Mouse (Mus musculus): ENCODE measurements at regions not wholly inside any gene's neighbourhood (a gene's known extent, or its start where the extent isn't known, plus 50 kb on each side); places are given as distances from the start of the nearest gene placed in this dataset.

- no peak overlapping the region for H3K4me2 ChIP-seq (replicated peaks; ENCODE audit: low read depth, low read length)
- H3K36me3 ChIP-seq (ENCODE audit: control insufficient read depth, insufficient read depth, low read length): no peaks in the 10 kb centered on the region
- H3K27me3 ChIP-seq (ENCODE audit: control insufficient read depth, insufficient read depth, low read length): no peaks in the 10 kb centered on the region
- H3K9me3 ChIP-seq (ENCODE audit: control insufficient read depth, low read depth, low read length): no peaks in the 10 kb centered on the region
- H3K4me1 ChIP-seq (ENCODE audit: control insufficient read depth, insufficient read depth, low read length): no peaks in the 10 kb centered on the region
- 78% methylated on average over 4 of the region's 4 CpGs for WGBS
- no peak overlapping the region for H3K4me3 ChIP-seq (ENCODE audit: low read depth, low read length)
- no peak overlapping the region for H3K9ac ChIP-seq (replicated peaks; ENCODE audit: low read depth, low read length)
- no peak overlapping the region for H3K27ac ChIP-seq (ENCODE audit: low read length)
- no peak for ATAC-seq (ENCODE audit: insufficient number of reproducible peaks, insufficient read depth, low FRiP score, low read depth)
Observed at GRCm38 (mm10) chr5:4697346-4698095, 60.3 kb downstream of the Fzd1 start.

GRCm38 (mm10) chr5:4696701-4697100 is 61.1 kb downstream of the Fzd1 start:
- no peak overlapping the region for H3K27ac ChIP-seq (ENCODE audit: low read length)
- H3K4me2 ChIP-seq (replicated peaks; ENCODE audit: low read depth, low read length): no peak overlapping the region
- no peak overlapping the region for H3K9ac ChIP-seq (replicated peaks; ENCODE audit: low read depth, low read length)
- no peaks in the 10 kb centered on the region for H3K9me3 ChIP-seq (ENCODE audit: control insufficient read depth, low read depth, low read length)
- ATAC-seq (ENCODE audit: insufficient number of reproducible peaks, insufficient read depth, low FRiP score, low read depth): no peak
- H3K4me1 ChIP-seq (ENCODE audit: control insufficient read depth, insufficient read depth, low read length): no peaks in the 10 kb centered on the region
- no peaks in the 10 kb centered on the region for H3K36me3 ChIP-seq (ENCODE audit: control insufficient read depth, insufficient read depth, low read length)
- H3K4me3 ChIP-seq (ENCODE audit: low read depth, low read length): no peak overlapping the region
- H3K27me3 ChIP-seq (ENCODE audit: control insufficient read depth, insufficient read depth, low read length): no peaks in the 10 kb centered on the region

GRCm38 (mm10) chr5:4689130-4689529 is 68.7 kb downstream of the Fzd1 start:
- no peaks in the 10 kb centered on the region for H3K4me1 ChIP-seq (ENCODE audit: control insufficient read depth, insufficient read depth, low read length)
- H3K27ac ChIP-seq (ENCODE audit: low read length): no peak overlapping the region
- no peaks in the 10 kb centered on the region for H3K27me3 ChIP-seq (ENCODE audit: control insufficient read depth, insufficient read depth, low read length)
- H3K4me2 ChIP-seq (replicated peaks; ENCODE audit: low read depth, low read length): no peak overlapping the region
- ATAC-seq (ENCODE audit: insufficient number of reproducible peaks, insufficient read depth, low FRiP score, low read depth): no peak
- no peaks in the 10 kb centered on the region for H3K36me3 ChIP-seq (ENCODE audit: control insufficient read depth, insufficient read depth, low read length)
- WGBS: 50% methylated on average over 2 of the region's 2 CpGs
- no peak overlapping the region for H3K9ac ChIP-seq (replicated peaks; ENCODE audit: low read depth, low read length)
- H3K4me3 ChIP-seq (ENCODE audit: low read depth, low read length): no peak overlapping the region
- H3K9me3 ChIP-seq (ENCODE audit: control insufficient read depth, low read depth, low read length): no peaks in the 10 kb centered on the region

GRCm38 (mm10) chr5:4675316-4675715 is 82.5 kb downstream of the Fzd1 start:
- Histone ChIP-seq H3K27ac (ENCODE audit: low read length) (no peak overlapping the region), H3K9ac (replicated peaks; ENCODE audit: low read depth, low read length) (no peak overlapping the region), H3K9me3 (ENCODE audit: control insufficient read depth, low read depth, low read length) (no peaks in the 10 kb centered on the region), H3K36me3 (ENCODE audit: control insufficient read depth, insufficient read depth, low read length) (no peaks in the 10 kb centered on the region), H3K4me2 (replicated peaks; ENCODE audit: low read depth, low read length) (no peak overlapping the region), H3K4me3 (ENCODE audit: low read depth, low read length) (no peak overlapping the region), H3K4me1 (ENCODE audit: control insufficient read depth, insufficient read depth, low read length) (no peaks in the 10 kb centered on the region), H3K27me3 (ENCODE audit: control insufficient read depth, insufficient read depth, low read length) (no peaks in the 10 kb centered on the region)
- ATAC-seq (ENCODE audit: insufficient number of reproducible peaks, insufficient read depth, low FRiP score, low read depth): no peak
- WGBS: 83% methylated on average over 2 of the region's 2 CpGs

- H3K9me3 ChIP-seq (ENCODE audit: control insufficient read depth, low read depth, low read length): no peaks in the 10 kb centered on the region
- H3K4me1 ChIP-seq (ENCODE audit: control insufficient read depth, insufficient read depth, low read length): peaks cover 6% of the 10 kb centered on the region; the same call in 1 of the 2 replicates
- no peak overlapping the region for H3K9ac ChIP-seq (replicated peaks; ENCODE audit: low read depth, low read length)
- ATAC-seq (ENCODE audit: insufficient number of reproducible peaks, insufficient read depth, low FRiP score, low read depth): no peak
- H3K4me3 ChIP-seq (ENCODE audit: low read depth, low read length): no peak overlapping the region
- H3K4me2 ChIP-seq (replicated peaks; ENCODE audit: low read depth, low read length): no peak overlapping the region
- no peaks in the 10 kb centered on the region for H3K27me3 ChIP-seq (ENCODE audit: control insufficient read depth, insufficient read depth, low read length)
- WGBS: 75% methylated on average over 12 of the region's 12 CpGs
- no peak overlapping the region for H3K27ac ChIP-seq (ENCODE audit: low read length)
- H3K36me3 ChIP-seq (ENCODE audit: control insufficient read depth, insufficient read depth, low read length): no peaks in the 10 kb centered on the region
Observed at GRCm38 (mm10) chr5:4666381-4666780, 91.5 kb downstream of the Fzd1 start.

- 67% methylated on average over 9 of the region's 9 CpGs for WGBS
- Histone ChIP-seq H3K27ac (ENCODE audit: low read length) (no peak overlapping the region), H3K4me3 (ENCODE audit: low read depth, low read length) (no peak overlapping the region), H3K4me2 (replicated peaks; ENCODE audit: low read depth, low read length) (no peak overlapping the region), H3K36me3 (ENCODE audit: control insufficient read depth, insufficient read depth, low read length) (no peaks in the 10 kb centered on the region), H3K4me1 (ENCODE audit: control insufficient read depth, insufficient read depth, low read length) (peaks cover 7% of the 10 kb centered on the region; the same call in 1 of the 2 replicates), H3K27me3 (ENCODE audit: control insufficient read depth, insufficient read depth, low read length) (no peaks in the 10 kb centered on the region), H3K9ac (replicated peaks; ENCODE audit: low read depth, low read length) (no peak overlapping the region), H3K9me3 (ENCODE audit: control insufficient read depth, low read depth, low read length) (no peaks in the 10 kb centered on the region)
- no peak for ATAC-seq (ENCODE audit: insufficient number of reproducible peaks, insufficient read depth, low FRiP score, low read depth)
Observed at GRCm38 (mm10) chr5:4665978-4666377, 91.9 kb downstream of the Fzd1 start.

GRCm38 (mm10) chr5:4664918-4665317 is 92.9 kb downstream of the Fzd1 start:
- H3K4me1 ChIP-seq (ENCODE audit: control insufficient read depth, insufficient read depth, low read length): peaks cover 7% of the 10 kb centered on the region; the same call in 1 of the 2 replicates
- no peaks in the 10 kb centered on the region for H3K9me3 ChIP-seq (ENCODE audit: control insufficient read depth, low read depth, low read length)
- H3K9ac ChIP-seq (replicated peaks; ENCODE audit: low read depth, low read length): no peak overlapping the region
- ATAC-seq (ENCODE audit: insufficient number of reproducible peaks, insufficient read depth, low FRiP score, low read depth): no peak
- no peaks in the 10 kb centered on the region for H3K27me3 ChIP-seq (ENCODE audit: control insufficient read depth, insufficient read depth, low read length)
- H3K4me2 ChIP-seq (replicated peaks; ENCODE audit: low read depth, low read length): no peak overlapping the region
- H3K27ac ChIP-seq (ENCODE audit: low read length): no peak overlapping the region
- H3K4me3 ChIP-seq (ENCODE audit: low read depth, low read length): no peak overlapping the region
- WGBS: 65% methylated on average over 4 of the region's 4 CpGs
- no peaks in the 10 kb centered on the region for H3K36me3 ChIP-seq (ENCODE audit: control insufficient read depth, insufficient read depth, low read length)

- no peak overlapping the region for H3K4me2 ChIP-seq (replicated peaks; ENCODE audit: low read depth, low read length)
- H3K4me1 ChIP-seq (ENCODE audit: control insufficient read depth, insufficient read depth, low read length): peaks cover 7% of the 10 kb centered on the region; the same call in 1 of the 2 replicates
- H3K9me3 ChIP-seq (ENCODE audit: control insufficient read depth, low read depth, low read length): no peaks in the 10 kb centered on the region
- no peaks in the 10 kb centered on the region for H3K27me3 ChIP-seq (ENCODE audit: control insufficient read depth, insufficient read depth, low read length)
- WGBS: 47% methylated on average over 10 of the region's 10 CpGs
- H3K27ac ChIP-seq (ENCODE audit: low read length): no peak overlapping the region
- no peak overlapping the region for H3K4me3 ChIP-seq (ENCODE audit: low read depth, low read length)
- no peak overlapping the region for H3K9ac ChIP-seq (replicated peaks; ENCODE audit: low read depth, low read length)
- H3K36me3 ChIP-seq (ENCODE audit: control insufficient read depth, insufficient read depth, low read length): no peaks in the 10 kb centered on the region
- ATAC-seq (ENCODE audit: insufficient number of reproducible peaks, insufficient read depth, low FRiP score, low read depth): no peak; the same call in 1 of the 2 replicates
Observed at GRCm38 (mm10) chr5:4664488-4664887, 93.3 kb downstream of the Fzd1 start.

GRCm38 (mm10) chr5:4662198-4662585 is 95.6 kb downstream of the Fzd1 start:
- peak overlapping the region; percentile 19; the same call in 1 of the 2 replicates for H3K4me2 ChIP-seq (replicated peaks; ENCODE audit: low read depth, low read length)
- H3K36me3 ChIP-seq (ENCODE audit: control insufficient read depth, insufficient read depth, low read length): no peaks in the 10 kb centered on the region
- H3K4me1 ChIP-seq (ENCODE audit: control insufficient read depth, insufficient read depth, low read length): peaks cover 7% of the 10 kb centered on the region; the same call in 1 of the 2 replicates
- no peak for ATAC-seq (ENCODE audit: insufficient number of reproducible peaks, insufficient read depth, low FRiP score, low read depth)
- H3K9me3 ChIP-seq (ENCODE audit: control insufficient read depth, low read depth, low read length): 0 out of 2 replicates have a peak, but pooled peaks cover 4% of the 10 kb centered on the region
- no peaks in the 10 kb centered on the region for H3K27me3 ChIP-seq (ENCODE audit: control insufficient read depth, insufficient read depth, low read length)
- 28% methylated on average over 6 of the region's 6 CpGs for WGBS
- no peak overlapping the region for H3K9ac ChIP-seq (replicated peaks; ENCODE audit: low read depth, low read length)
- no peak overlapping the region for H3K4me3 ChIP-seq (ENCODE audit: low read depth, low read length)
- H3K27ac ChIP-seq (ENCODE audit: low read length): no peak overlapping the region

Measured in stomach, embryonic 14.5 days (tissue).